Mouse (Mus musculus) heart, embryonic 16.5 days (tissue): Measurements from ENCODE around the gene Hcn1. TPM values are rescaled to one million over a fixed set of nuclear protein-coding genes. Genes with fewer than 3 reads are reported as not detected.
A peak's percentile ranks its signal among the peaks of the same experiment; 100 is the strongest.

Experiments used
- ATAC-seq: fragments of 200-750 bp; cut with Nextera tagmentation; replicated peaks from 2 replicates; pipeline ENCODE4 v1.8.0; 2017; ENCODE audit warnings: moderate number of reproducible peaks; ENCODE audit not compliant: insufficient read depth, low FRiP score; ENCODE audit errors: extremely low read depth
- H3K27ac ChIP-seq: fragments of 300-500 bp; sonication (generic); 2 replicates; pipeline ENCODE4 v1.5.1; 2014; ENCODE audit warnings: mild to moderate bottlenecking, low read length, control low read depth, moderate library complexity
- H3K27me3 ChIP-seq: fragments of 300-500 bp; sonication (generic); 2 replicates; pipeline ENCODE4 v1.6.1; 2014; ENCODE audit warnings: low read length, mixed read lengths; ENCODE audit not compliant: control insufficient read depth, insufficient read depth
- H3K36me3 ChIP-seq: fragments of 300-500 bp; sonication (generic); 2 replicates; pipeline ENCODE4 v1.6.1; 2014; ENCODE audit not compliant: control insufficient read depth, insufficient read depth
- H3K4me1 ChIP-seq: fragments of 300-500 bp; sonication (generic); 2 replicates; pipeline ENCODE4 v1.6.1; 2014; ENCODE audit warnings: low read length, mixed read lengths; ENCODE audit not compliant: control insufficient read depth, insufficient read depth
- H3K4me2 ChIP-seq: fragments of 300-500 bp; sonication (generic); 2 replicates; pipeline ENCODE4 v1.6.1; 2014; ENCODE audit warnings: low read depth, mild to moderate bottlenecking, control low read depth, low read length
- H3K4me3 ChIP-seq: fragments of 300-500 bp; sonication (generic); 2 replicates; pipeline ENCODE4 v1.5.1; 2014; ENCODE audit warnings: mild to moderate bottlenecking, control low read depth, low read length
- H3K9ac ChIP-seq: fragments of 300-500 bp; sonication (generic); 2 replicates; pipeline ENCODE4 v1.6.1; 2014; ENCODE audit warnings: low read length, control low read depth
- H3K9me3 ChIP-seq: fragments of 300-500 bp; sonication (generic); replicated peaks from 2 replicates; pipeline ENCODE4 v1.6.1; 2016; ENCODE audit warnings: low read length; ENCODE audit not compliant: control insufficient read depth
- WGBS: fragments of 180-500 bp; shearing (Covaris S2); extraction: QIAGEN DNeasy Blood & Tissue Kit; methylation state at CpG from one replicate; pipeline ENCODE4 v1.1.7; 2014; 5-methylcytosine and 5-hydroxymethylcytosine counted together
- polyA plus RNA-seq: library from polyadenylated mRNA; unstranded; fragments of >200 nt; fragmentation: Nextera tagmentation; extraction: Ambion mirVana; gene quantifications from 2 replicates; pipeline ENCODE4 v1.2.1, GENCODE M21; 2015

Hcn1 gene
- polyA plus RNA-seq, 1 experiment from 2014 or later: 0.03 TPM

DNA sequence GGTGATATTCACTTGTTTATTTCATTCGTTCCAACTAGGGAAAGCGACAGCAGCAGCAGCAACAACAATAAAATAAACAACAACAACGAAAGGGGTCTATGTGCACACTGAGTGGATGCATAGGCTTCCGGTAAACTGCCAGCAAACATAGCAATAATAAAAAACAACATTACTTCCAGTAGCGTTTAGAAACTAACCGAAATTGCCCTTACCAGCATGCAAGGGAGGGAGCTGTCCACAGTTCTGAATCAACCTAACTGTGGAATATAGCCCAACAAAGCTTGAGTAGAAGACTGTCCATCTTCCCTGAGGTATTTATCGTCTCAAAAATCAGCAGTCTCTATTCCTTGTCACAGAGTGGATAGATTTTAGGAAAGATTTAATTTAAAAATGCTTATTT lies 2.0 kb downstream of the Hcn1 start:
- H3K4me3 ChIP-seq: peak overlapping the region; percentile 14; the same call in 1 of the 2 replicates
- no peaks in the 10 kb centered on the region for H3K36me3 ChIP-seq
- peak overlapping the region; percentile 45; the same call in 1 of the 2 replicates for H3K4me2 ChIP-seq
- no peak overlapping the region for H3K27ac ChIP-seq
- H3K27me3 ChIP-seq: peaks cover 23% of the 10 kb centered on the region
- H3K4me1 ChIP-seq: peaks cover 15% of the 10 kb centered on the region
- no peaks in the 10 kb centered on the region for H3K9me3 ChIP-seq
- ATAC-seq: no peak
- WGBS: 25% methylated on average over 7 of the region's 7 CpGs
- no peak overlapping the region for H3K9ac ChIP-seq

DNA sequence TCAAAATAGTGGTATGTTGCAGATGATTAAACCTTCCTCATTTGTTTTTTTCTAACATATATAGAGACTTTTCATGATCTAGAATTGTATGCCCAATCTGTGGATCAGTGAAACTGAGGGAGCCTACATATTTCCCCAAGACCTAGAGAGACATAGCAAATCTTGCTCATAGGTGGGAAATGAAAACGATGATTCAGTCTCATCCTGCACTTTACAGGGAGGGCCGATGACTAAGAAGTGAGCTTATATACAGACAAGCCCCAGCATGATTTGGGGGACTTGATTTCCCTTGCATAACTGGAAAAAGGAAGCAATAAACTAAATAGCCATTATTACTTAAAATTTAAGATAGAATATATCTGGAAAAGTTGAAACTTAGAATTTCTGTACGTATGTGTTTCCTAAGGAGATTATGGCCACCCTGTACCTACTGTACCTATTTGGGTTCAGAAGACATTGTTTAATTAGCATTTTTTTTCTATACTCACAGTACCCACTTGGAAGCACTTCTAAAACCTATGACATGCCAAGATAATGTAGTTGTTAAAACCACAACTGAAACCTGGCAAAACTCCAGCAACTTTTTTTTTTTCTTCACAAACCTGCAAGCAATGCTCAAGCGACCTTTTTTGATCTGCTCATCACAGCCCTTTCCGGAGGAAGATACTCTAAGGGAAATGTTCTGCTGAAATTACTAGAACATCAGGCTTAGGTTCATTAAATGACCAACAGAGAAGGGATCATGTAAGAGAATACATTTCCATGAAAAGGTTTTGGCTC lies 3.0 kb downstream of the Hcn1 start:
- Histone ChIP-seq H3K9me3 (no peaks in the 10 kb centered on the region), H3K27me3 (peaks cover 23% of the 10 kb centered on the region), H3K4me1 (peaks cover 15% of the 10 kb centered on the region), H3K36me3 (no peaks in the 10 kb centered on the region), H3K27ac (no peak overlapping the region), H3K4me3 (no peak overlapping the region), H3K9ac (no peak overlapping the region), H3K4me2 (no peak overlapping the region)
- no peak for ATAC-seq
- 75% methylated on average over 5 of the region's 5 CpGs for WGBS

DNA sequence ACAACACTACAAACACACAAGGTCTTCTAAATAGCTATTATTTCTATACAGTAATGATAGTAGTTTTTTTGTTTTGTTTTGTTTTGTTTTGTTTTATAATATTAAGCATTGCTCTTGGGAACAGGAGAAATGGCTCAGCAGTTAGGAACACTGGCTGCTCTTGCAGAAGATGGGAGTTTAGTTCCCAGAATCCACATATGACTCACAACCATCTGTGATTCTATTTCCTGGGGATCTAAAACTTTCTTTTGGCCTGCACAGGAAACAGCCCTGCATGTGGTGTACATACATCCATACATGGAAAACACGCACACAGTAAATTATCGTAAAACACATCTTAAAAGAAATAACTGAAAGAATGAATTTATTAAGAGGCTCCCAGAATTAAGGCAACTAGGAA lies 9.8 kb downstream of the Hcn1 start:
- H3K4me3 ChIP-seq: no peak overlapping the region
- ATAC-seq: no peak
- no peaks in the 10 kb centered on the region for H3K4me1 ChIP-seq
- no peaks in the 10 kb centered on the region for H3K27me3 ChIP-seq
- WGBS: 89% methylated on average over 2 of the region's 2 CpGs
- no peak overlapping the region for H3K4me2 ChIP-seq
- H3K36me3 ChIP-seq: no peaks in the 10 kb centered on the region
- no peak overlapping the region for H3K9ac ChIP-seq
- H3K9me3 ChIP-seq: no peaks in the 10 kb centered on the region
- no peak overlapping the region for H3K27ac ChIP-seq

GRCm38 (mm10) chr13:117619544-117619943 lies 17.4 kb downstream of the Hcn1 start:
- Histone ChIP-seq H3K36me3 (no peaks in the 10 kb centered on the region), H3K4me1 (no peaks in the 10 kb centered on the region), H3K4me2 (no peak overlapping the region), H3K9ac (no peak overlapping the region), H3K27ac (no peak overlapping the region), H3K4me3 (no peak overlapping the region), H3K9me3 (no peaks in the 10 kb centered on the region), H3K27me3 (no peaks in the 10 kb centered on the region)
- 74% methylated on average over 7 of the region's 7 CpGs for WGBS
- ATAC-seq: no peak

DNA sequence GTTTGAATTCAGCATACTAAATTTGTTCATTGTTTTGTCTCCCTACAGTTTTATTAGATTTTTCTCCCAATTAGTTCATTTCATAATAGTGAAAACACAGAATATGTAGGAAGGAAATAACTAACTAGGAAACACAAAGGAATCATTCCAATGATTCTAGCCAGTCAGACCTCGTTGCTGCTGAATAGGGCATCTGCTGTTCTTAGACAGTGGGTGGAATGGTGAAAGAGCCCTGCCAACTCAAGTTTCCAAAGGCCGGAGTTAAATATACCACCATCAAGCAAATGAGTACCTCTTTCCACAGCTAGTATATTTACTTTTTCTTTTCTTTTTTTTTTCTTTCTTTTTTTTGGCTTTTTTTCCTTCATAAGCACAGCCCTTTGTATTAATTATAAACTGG lies 55.4 kb downstream of the Hcn1 start:
- no peak for ATAC-seq
- Histone ChIP-seq H3K27ac (no peak overlapping the region), H3K9ac (no peak overlapping the region), H3K9me3 (no peaks in the 10 kb centered on the region), H3K4me3 (no peak overlapping the region), H3K36me3 (no peaks in the 10 kb centered on the region), H3K4me1 (no peaks in the 10 kb centered on the region), H3K4me2 (no peak overlapping the region), H3K27me3 (no peaks in the 10 kb centered on the region)
- 67% methylated on average over 2 of the region's 2 CpGs for WGBS

- no peak overlapping the region for H3K4me2 ChIP-seq
- no peak overlapping the region for H3K4me3 ChIP-seq
- H3K27ac ChIP-seq: no peak overlapping the region
- no peaks in the 10 kb centered on the region for H3K9me3 ChIP-seq
- no peak overlapping the region for H3K9ac ChIP-seq
- no peaks in the 10 kb centered on the region for H3K4me1 ChIP-seq
- ATAC-seq: no peak
- no peaks in the 10 kb centered on the region for H3K27me3 ChIP-seq
- H3K36me3 ChIP-seq: no peaks in the 10 kb centered on the region
- WGBS: 75% methylated on average over 17 of the region's 17 CpGs
Measured at GRCm38 (mm10) chr13:117658414-117659175, 56.5 kb downstream of the Hcn1 start.

GRCm38 (mm10) chr13:117659511-117659910 lies 57.4 kb downstream of the Hcn1 start:
- Histone ChIP-seq H3K27ac (no peak overlapping the region), H3K4me1 (no peaks in the 10 kb centered on the region), H3K9ac (no peak overlapping the region), H3K4me2 (no peak overlapping the region), H3K4me3 (no peak overlapping the region), H3K27me3 (no peaks in the 10 kb centered on the region), H3K36me3 (no peaks in the 10 kb centered on the region), H3K9me3 (no peaks in the 10 kb centered on the region)
- 42% methylated on average over 7 of the region's 7 CpGs for WGBS
- no peak for ATAC-seq

DNA sequence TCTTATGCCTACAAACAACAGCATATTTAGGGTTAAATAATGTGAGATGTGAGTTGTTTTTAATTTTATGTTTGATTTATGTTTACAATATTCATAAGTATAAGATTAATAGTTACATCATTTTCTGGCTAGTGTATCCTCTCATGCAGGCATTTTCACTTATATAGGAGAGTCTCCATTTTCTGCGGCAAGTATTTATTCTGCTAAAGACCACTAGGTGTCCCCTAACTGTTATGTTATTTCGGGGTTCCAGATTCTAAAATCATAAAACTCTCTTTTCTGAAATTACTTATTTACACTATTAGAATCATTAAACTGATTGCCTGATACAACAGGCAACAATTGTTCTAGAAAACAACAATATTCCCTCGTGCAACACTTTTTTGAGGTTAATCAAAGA lies 60.5 kb downstream of the Hcn1 start:
- Histone ChIP-seq H3K36me3 (no peaks in the 10 kb centered on the region), H3K9me3 (no peaks in the 10 kb centered on the region), H3K9ac (no peak overlapping the region), H3K4me3 (no peak overlapping the region), H3K27me3 (no peaks in the 10 kb centered on the region), H3K27ac (no peak overlapping the region), H3K4me2 (no peak overlapping the region), H3K4me1 (no peaks in the 10 kb centered on the region)
- WGBS: 61% methylated on average over 3 of the region's 3 CpGs
- no peak for ATAC-seq

DNA sequence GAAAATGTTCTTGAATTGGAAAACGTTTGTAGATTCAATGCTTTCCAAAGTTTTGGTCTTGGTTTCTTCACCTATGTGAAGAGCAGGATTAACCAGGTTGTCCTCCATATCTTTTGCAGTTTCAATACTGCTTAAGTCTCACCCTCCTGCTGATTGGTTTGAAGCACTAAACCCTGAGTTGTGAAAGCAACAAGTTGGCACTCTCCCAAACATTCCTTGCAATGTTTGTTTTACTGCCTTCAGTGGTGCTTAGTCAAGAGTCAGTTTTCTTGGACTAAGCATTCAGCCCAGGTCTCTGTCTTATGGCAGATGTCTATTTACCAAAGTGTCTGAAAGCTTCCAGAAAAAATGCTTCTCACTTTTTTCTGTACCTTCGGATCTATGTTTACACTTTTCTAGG lies 67.2 kb downstream of the Hcn1 start:
- no peaks in the 10 kb centered on the region for H3K36me3 ChIP-seq
- no peaks in the 10 kb centered on the region for H3K27me3 ChIP-seq
- H3K4me2 ChIP-seq: no peak overlapping the region
- H3K9ac ChIP-seq: no peak overlapping the region
- H3K9me3 ChIP-seq: no peaks in the 10 kb centered on the region
- 31% methylated on average over 2 of the region's 2 CpGs for WGBS
- no peaks in the 10 kb centered on the region for H3K4me1 ChIP-seq
- ATAC-seq: peak; percentile 37; the same call in 1 of the 2 replicates
- no peak overlapping the region for H3K4me3 ChIP-seq
- H3K27ac ChIP-seq: no peak overlapping the region
